Mouse (Mus musculus) heart, embryonic 11.5 days (tissue): ENCODE measurements around the gene Ovol1. TPM values are rescaled to one million over a fixed set of nuclear protein-coding genes. Genes with fewer than 3 reads are reported as not detected.
A peak's percentile ranks its signal among the peaks of the same experiment; 100 is the strongest.

Experiments used
- ATAC-seq: fragments of 200-750 bp; cut with Nextera tagmentation; replicated peaks from 2 replicates; pipeline ENCODE4 v1.8.0; 2017; ENCODE audit warnings: moderate library complexity; ENCODE audit not compliant: insufficient number of reproducible peaks, low FRiP score, low TSS enrichment
- H3K27ac ChIP-seq: fragments of 300-500 bp; sonication (generic); 2 replicates; pipeline ENCODE4 v1.5.1; 2014; ENCODE audit warnings: mild to moderate bottlenecking, low read depth, low read length
- H3K27me3 ChIP-seq: fragments of 300-500 bp; sonication (generic); 2 replicates; pipeline ENCODE4 v1.6.1; 2014; ENCODE audit warnings: mild to moderate bottlenecking, low read length, mixed read lengths; ENCODE audit not compliant: control insufficient read depth, insufficient read depth
- H3K36me3 ChIP-seq: fragments of 300-500 bp; sonication (generic); 2 replicates; pipeline ENCODE4 v1.6.1; 2014; ENCODE audit warnings: mild to moderate bottlenecking, low read length, moderate library complexity, mixed read lengths; ENCODE audit not compliant: control insufficient read depth, insufficient read depth
- H3K4me1 ChIP-seq: fragments of 300-500 bp; sonication (generic); 2 replicates; pipeline ENCODE4 v1.6.1; 2014; ENCODE audit warnings: low read length; ENCODE audit not compliant: control insufficient read depth, insufficient read depth
- H3K4me2 ChIP-seq: fragments of 300-500 bp; sonication (generic); 2 replicates; pipeline ENCODE4 v1.6.1; 2014; ENCODE audit warnings: mild to moderate bottlenecking, moderate library complexity
- H3K4me3 ChIP-seq: fragments of 300-500 bp; sonication (generic); 2 replicates; pipeline ENCODE4 v1.5.1; 2014; ENCODE audit warnings: low read depth, low read length
- H3K9ac ChIP-seq: fragments of 300-500 bp; sonication (generic); 2 replicates; pipeline ENCODE4 v1.6.1; 2014; ENCODE audit warnings: mild to moderate bottlenecking, low read depth, low read length, moderate library complexity
- H3K9me3 ChIP-seq: fragments of 300-500 bp; sonication (generic); replicated peaks from 2 replicates; pipeline ENCODE4 v1.6.1; 2016; ENCODE audit warnings: low read length; ENCODE audit not compliant: control insufficient read depth
- WGBS: fragments of 180-500 bp; shearing (Covaris S2); extraction: QIAGEN DNeasy Blood & Tissue Kit; methylation state at CpG from one replicate; pipeline ENCODE4 v1.1.7; 2014; ENCODE audit not compliant: insufficient replicate concordance; 5-methylcytosine and 5-hydroxymethylcytosine counted together
- polyA plus RNA-seq: library from polyadenylated mRNA; unstranded; fragments of >200 nt; fragmentation: Nextera tagmentation; extraction: Ambion mirVana; gene quantifications from 2 replicates; pipeline ENCODE4 v1.2.1, GENCODE M21; 2014

Ovol1 gene
- polyA plus RNA-seq, 1 experiment from 2014 or later = 0.29 TPM

DNA sequence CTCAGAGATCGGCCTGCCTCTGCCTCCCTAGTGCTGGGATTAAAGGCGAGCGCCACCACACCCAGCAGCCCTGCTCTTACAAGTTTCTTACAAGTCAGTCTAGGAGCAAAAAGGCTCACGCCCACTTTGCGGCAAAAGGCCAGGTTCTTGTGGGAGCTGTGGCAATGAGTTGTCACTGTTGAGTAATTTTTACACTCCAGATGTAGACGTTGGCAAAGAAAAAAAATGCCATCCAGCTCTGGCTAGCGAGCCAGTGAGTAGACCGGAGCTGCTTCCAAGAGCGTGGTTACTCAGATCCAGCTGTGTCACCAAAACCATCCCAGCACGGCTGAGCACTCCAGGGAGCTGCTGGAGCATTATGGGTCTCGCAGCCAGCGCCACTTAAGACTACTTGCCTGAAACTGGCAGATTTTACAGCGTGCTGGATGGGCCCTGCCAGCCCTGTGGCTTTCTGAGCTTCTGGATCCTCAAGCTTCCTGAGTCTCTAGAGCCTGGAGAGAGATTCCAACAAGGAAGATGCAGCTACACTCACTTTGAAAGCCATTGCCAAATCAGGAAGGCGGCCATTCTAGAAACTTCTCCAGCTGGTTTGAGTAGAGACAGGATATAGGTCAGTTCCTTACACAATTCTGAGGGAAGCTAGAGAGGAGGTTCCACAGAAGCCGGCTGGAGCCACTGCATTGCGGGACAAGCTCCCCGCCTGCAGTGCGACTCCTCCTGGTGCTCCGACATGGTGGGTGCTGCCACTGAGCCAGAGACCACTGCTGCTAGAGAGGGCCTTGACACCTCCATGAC lies 12.1 kb upstream of the Ovol1 start:
- Histone ChIP-seq H3K27ac (no peak overlapping the region), H3K36me3 (peaks cover 2% of the 10 kb centered on the region; the same call in 1 of the 2 replicates), H3K4me1 (peaks cover 5% of the 10 kb centered on the region; the same call in 1 of the 2 replicates), H3K4me2 (no peak overlapping the region), H3K4me3 (no peak overlapping the region), H3K9me3 (no peaks in the 10 kb centered on the region), H3K9ac (no peak overlapping the region), H3K27me3 (peaks cover 8% of the 10 kb centered on the region; the same call in 1 of the 2 replicates)
- 81% methylated on average over 19 of the region's 19 CpGs for WGBS
- ATAC-seq = no peak

DNA sequence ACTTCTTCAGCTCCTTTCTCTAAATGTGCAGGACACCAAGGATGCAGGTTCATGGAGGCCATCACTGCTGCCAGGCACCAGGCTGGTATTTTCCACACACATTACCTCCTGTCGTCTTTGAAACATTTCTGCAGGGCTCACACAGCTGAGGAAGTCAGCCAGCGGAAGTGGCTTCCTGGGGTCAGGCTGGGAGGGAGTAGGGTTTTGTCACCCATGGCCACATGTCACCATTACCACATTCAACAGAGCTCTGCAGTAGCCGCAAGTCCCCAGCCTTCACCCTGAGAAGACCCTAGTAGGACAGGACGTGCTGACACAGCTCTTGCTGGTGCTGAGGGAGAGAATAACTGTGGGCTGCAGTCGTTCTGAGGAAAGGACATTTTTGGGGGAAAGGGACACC lies 11.4 kb upstream of the Ovol1 start:
- Histone ChIP-seq H3K4me2 (no peak overlapping the region), H3K27me3 (peaks cover 8% of the 10 kb centered on the region), H3K4me1 (peaks cover 5% of the 10 kb centered on the region; the same call in 1 of the 2 replicates), H3K36me3 (peaks cover 2% of the 10 kb centered on the region; the same call in 1 of the 2 replicates), H3K27ac (no peak overlapping the region), H3K9me3 (no peaks in the 10 kb centered on the region), H3K4me3 (no peak overlapping the region), H3K9ac (no peak overlapping the region)
- ATAC-seq = no peak
- 71% methylated on average over 5 of the region's 5 CpGs for WGBS

DNA sequence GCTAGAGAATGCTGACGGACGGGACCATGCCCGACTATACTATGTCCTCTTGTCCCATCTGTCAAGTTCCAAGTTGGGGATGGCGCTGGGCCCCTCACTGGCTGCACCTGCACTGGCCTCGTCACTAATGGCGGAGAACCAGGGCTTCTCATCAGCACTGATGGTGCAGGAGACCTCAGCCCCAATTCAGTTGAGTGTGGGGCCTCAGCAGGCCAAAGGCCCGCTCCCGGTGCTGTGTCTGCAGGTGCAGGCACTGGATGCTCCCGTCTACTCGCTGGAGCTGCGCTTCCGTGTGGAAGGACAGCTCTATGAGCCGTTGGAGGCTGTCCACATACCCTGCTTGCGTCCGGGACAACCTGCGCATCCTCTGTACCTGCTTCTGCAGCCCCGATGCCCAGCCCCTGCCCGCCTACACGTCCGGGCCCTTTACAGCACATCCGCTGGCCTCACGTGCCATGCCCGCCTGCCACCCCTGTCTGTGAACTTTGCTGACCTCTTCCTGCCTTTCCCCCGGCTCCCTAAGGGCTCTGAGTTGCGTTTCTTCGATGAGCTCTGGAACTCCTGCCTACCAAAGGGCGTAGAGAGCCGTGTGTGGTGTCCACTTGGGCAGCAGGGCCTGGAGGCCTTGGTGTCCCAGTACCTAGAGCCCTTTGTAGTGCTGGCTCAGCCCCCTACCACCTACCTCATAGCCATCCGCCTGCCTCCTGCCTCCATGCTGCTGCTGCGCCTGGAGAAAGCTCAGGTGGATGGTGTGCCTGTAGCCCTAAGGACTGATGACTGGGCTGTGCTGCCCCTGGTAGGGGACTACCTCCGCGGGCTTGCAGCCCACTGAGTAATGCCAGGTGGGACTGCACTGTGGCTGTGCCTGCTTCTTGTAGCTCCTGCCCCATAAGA lies 10.2 kb upstream of the Ovol1 start:
- ATAC-seq = no peak
- peaks cover 17% of the 10 kb centered on the region for H3K27me3 ChIP-seq
- 82% methylated on average over 32 of the region's 32 CpGs for WGBS
- no peak overlapping the region for H3K4me2 ChIP-seq
- no peak overlapping the region for H3K9ac ChIP-seq
- H3K36me3 ChIP-seq = peaks cover 2% of the 10 kb centered on the region; the same call in 1 of the 2 replicates
- no peaks in the 10 kb centered on the region for H3K9me3 ChIP-seq
- H3K4me3 ChIP-seq = no peak overlapping the region
- peaks cover 5% of the 10 kb centered on the region; the same call in 1 of the 2 replicates for H3K4me1 ChIP-seq
- H3K27ac ChIP-seq = no peak overlapping the region

DNA sequence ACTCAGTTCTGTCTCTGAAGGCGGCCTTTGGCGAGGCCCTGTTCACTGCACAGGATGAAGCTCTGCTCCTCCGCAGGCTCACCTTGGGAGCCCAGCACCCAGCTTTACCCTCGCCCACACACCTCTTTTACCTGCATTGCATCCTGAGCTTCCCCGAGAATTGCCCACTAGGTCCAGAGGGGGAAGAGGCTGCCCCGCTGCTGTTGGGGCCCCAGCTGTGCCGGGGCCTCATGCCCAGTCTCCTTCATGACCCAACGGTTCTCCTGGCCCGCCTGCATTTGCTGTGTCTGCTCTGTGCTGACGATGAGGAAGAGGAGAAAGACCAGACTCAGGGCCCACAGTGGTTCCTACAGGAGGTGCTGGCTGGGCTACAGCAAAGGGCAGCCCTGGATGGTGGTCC lies 9.1 kb upstream of the Ovol1 start:
- H3K27me3 ChIP-seq = peaks cover 23% of the 10 kb centered on the region
- no peak overlapping the region for H3K4me2 ChIP-seq
- H3K4me3 ChIP-seq = no peak overlapping the region; the same call in 1 of the 2 replicates
- 81% methylated on average over 10 of the region's 10 CpGs for WGBS
- H3K36me3 ChIP-seq = peaks cover 2% of the 10 kb centered on the region; the same call in 1 of the 2 replicates
- H3K4me1 ChIP-seq = peaks cover 5% of the 10 kb centered on the region; the same call in 1 of the 2 replicates
- H3K9me3 ChIP-seq = no peaks in the 10 kb centered on the region
- no peak overlapping the region for H3K27ac ChIP-seq
- ATAC-seq = no peak
- H3K9ac ChIP-seq = no peak overlapping the region

DNA sequence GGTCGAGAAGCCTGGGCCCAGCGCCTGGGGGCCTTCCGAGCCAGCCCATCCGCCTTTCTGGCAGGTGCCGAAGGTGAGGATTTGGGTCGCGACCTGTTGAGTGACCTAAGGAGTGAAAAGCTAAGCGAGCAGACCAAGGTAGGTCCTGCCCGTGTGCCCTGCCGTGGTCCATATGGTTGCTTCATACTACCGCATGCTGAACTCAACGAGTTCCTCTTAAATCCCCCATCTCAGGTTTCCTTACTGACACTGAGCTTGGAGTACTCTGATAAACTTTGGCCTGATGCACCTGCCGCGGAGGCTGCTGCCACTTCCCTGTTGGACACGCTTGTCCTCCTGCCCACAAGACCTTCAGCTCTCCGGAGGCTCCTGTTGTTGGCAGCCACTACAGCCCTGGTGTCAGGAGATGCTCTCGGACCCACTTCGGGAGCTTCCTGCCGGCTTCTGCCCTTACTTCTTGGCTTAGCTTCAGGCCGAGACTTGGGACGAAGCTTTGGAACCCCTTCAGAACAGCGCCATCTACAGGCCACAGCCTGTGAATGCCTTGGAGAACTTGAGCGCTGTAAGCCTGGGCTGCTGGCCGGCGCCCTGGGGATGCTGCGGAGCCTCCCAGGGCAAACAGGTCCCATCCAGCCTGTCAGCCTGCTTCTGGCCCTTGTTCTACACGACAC lies 8.2 kb upstream of the Ovol1 start:
- ATAC-seq = 0 out of 2 replicates have a peak, but pooled peaks have one; percentile 29
- no peaks in the 10 kb centered on the region for H3K9me3 ChIP-seq
- peaks cover 32% of the 10 kb centered on the region for H3K27me3 ChIP-seq
- WGBS = 11% methylated on average over 27 of the region's 27 CpGs
- peak overlapping the region; percentile 75 for H3K4me3 ChIP-seq
- peak overlapping the region; percentile 80; the same call in 1 of the 2 replicates for H3K9ac ChIP-seq
- H3K4me1 ChIP-seq = peaks cover 5% of the 10 kb centered on the region; the same call in 1 of the 2 replicates
- H3K4me2 ChIP-seq = peak overlapping the region; percentile 96
- H3K36me3 ChIP-seq = peaks cover 2% of the 10 kb centered on the region; the same call in 1 of the 2 replicates
- no peak overlapping the region for H3K27ac ChIP-seq

DNA sequence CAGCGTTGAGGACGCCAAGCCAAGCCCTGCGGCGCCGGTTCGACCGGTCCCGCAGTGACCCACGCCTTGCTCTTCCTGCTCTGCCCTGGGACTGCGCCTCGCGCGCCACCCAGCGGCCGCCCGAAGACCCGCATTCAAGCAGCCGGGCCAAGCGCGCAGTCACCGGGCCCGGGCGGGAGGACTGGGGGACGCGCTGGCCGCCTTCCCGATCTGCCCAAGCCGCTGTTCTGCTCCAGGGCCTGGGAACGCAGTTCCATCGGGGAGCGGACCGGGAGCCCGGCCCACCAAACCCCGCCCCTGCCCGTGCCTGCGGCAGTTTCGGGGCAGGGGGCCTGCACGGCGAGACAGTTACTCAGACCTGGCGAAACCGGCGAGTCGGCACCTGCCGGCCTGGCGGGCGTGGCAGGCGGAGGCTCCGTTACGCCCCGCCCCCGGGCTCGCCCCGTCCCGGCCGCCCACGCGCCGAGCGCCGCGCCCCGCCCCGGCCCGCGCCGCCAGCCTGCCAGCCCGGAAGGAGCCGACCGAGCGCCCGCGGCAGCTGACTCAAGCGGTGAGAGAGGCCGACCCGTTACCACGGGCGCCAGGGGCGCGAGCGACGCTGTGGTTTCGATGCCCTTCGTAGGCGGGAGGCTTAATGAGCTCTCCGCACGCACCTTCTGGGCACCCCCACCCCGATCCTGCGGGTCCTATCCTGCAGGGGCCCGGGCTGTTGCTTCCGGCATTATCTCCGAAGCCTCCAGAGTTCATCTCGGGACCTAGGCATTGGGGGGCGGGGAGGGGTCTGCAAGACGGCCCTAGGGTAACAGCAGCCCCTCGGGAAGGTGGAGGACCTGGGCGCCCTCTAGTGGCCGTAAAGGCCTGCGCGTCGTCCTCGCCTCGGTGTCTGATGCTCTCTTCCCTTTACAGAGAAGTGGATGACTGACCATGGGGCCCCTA lies 7.4 kb upstream of the Ovol1 start, which contains the start of gene Ap5b1:
Gene Ap5b1 (plus strand): TSS at position 492 of the 936 bp plus-strand sequence.
- Histone ChIP-seq H3K27me3 (peaks cover 40% of the 10 kb centered on the region), H3K27ac (peak within 1 kb of the TSS; percentile 86), H3K36me3 (peaks cover 2% of the 10 kb centered on the region; the same call in 1 of the 2 replicates), H3K9me3 (no peaks in the 10 kb centered on the region), H3K4me1 (peaks cover 5% of the 10 kb centered on the region; the same call in 1 of the 2 replicates), H3K4me3 (peak within 1 kb of the TSS; percentile 75), H3K4me2 (peak within 1 kb of the TSS; percentile 96), H3K9ac (peak within 1 kb of the TSS; percentile 80)
- ATAC-seq = peak; percentile 79
- WGBS = under 1% methylated on average over 89 of the region's 102 CpGs

DNA sequence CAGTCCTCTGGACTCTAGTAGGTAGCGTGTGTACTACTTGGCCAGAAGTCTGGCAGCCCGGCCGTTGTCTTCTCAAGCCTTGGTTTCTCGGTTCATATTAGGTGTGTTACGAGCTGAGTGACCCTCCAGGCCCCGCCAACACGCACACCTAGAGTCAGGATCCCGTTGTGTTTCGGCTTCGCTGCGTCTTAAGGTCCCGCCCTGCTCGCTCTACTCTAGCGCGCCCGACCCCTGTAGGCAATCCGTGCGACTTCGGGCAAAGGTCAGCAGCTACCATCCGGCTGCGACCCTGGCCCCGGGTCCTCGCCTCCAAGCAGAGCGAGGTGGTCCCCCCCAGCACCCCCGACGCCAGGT lies 6.7 kb upstream of the Ovol1 start:
- peaks cover 5% of the 10 kb centered on the region; the same call in 1 of the 2 replicates for H3K4me1 ChIP-seq
- H3K4me3 ChIP-seq = peak overlapping the region; percentile 75
- 3% methylated on average over 26 of the region's 26 CpGs for WGBS
- H3K4me2 ChIP-seq = peak overlapping the region; percentile 96
- peaks cover 46% of the 10 kb centered on the region for H3K27me3 ChIP-seq
- H3K27ac ChIP-seq = peak overlapping the region; percentile 86; the same call in 1 of the 2 replicates
- H3K36me3 ChIP-seq = peaks cover 2% of the 10 kb centered on the region; the same call in 1 of the 2 replicates
- H3K9me3 ChIP-seq = no peaks in the 10 kb centered on the region
- ATAC-seq = no peak
- peak overlapping the region; percentile 80 for H3K9ac ChIP-seq
